ENCODE assay signal across 23 mouse cellular contexts in genomic region chr3:97078436-97078835, GRCm38 (mm10).
DNase-seq lines count a peak whose midpoint lies in the region; ATAC-seq and TF ChIP-seq lines count a peak whose summit lies in the region.
"Had no signal": no experiment of that assay in that cellular context is flagged by ENCODE, and none has a peak within 500 bp of the region (broad histone marks: within the 10 kb centered on the region; RNA-seq: fewer than 3 reads in every experiment).

No protein-coding gene starts in this region.

- H3K9me3 ChIP-seq in liver, embryonic 11.5 days (ENCODE audit: control insufficient read depth, low read length), result no peaks in the 10 kb centered on the region
- H3K9me3 ChIP-seq in E14TG2a.4 (ENCODE audit: low read length), result no peaks in the 10 kb centered on the region
- H3K9me3 ChIP-seq: embryonic facial prominence, embryonic 10.5 days; forebrain, embryonic 12.5 days; heart, embryonic 15.5 days had no signal

- no peaks in the 10 kb centered on the region for H3K36me3 ChIP-seq in liver, adult 2 months (ENCODE audit: control insufficient read depth, insufficient read depth, low read length)
- no peaks in the 10 kb centered on the region for H3K36me3 ChIP-seq in liver, embryonic 11.5 days (ENCODE audit: control insufficient read depth, insufficient read depth, low read length)
- no peaks in the 10 kb centered on the region for H3K36me3 ChIP-seq in E14TG2a.4 (ENCODE audit: insufficient read depth, low read length)
- H3K36me3 ChIP-seq: embryonic facial prominence, embryonic 10.5 days; forebrain, embryonic 12.5 days; heart, embryonic 15.5 days had no signal

- no peak overlapping the region for H3K9ac ChIP-seq in liver, adult 2 months (ENCODE audit: low read depth, low read length)
- H3K9ac ChIP-seq in liver, embryonic 11.5 days (ENCODE audit: low read depth, low read length), result no peak overlapping the region
- H3K9ac ChIP-seq: forebrain, embryonic 12.5 days; heart, embryonic 15.5 days had no signal

- no peak overlapping the region for H3K27ac ChIP-seq in liver, adult 2 months (replicated peaks; ENCODE audit: insufficient read depth, low read depth, low read length)
- H3K27ac ChIP-seq in liver, embryonic 11.5 days (ENCODE audit: low read depth, low read length), result no peak overlapping the region
- H3K27ac ChIP-seq: embryonic facial prominence, embryonic 10.5 days; forebrain, embryonic 12.5 days; gastrocnemius, adult 2 months; heart, embryonic 15.5 days; macrophage had no signal

- no peak overlapping the region for H3K4me3 ChIP-seq in liver, adult 2 months (ENCODE audit: insufficient read depth, low read depth, low read length)
- no peak overlapping the region for H3K4me3 ChIP-seq in liver, embryonic 11.5 days (ENCODE audit: low read depth, low read length)
- no peak overlapping the region for H3K4me3 ChIP-seq in E14TG2a.4 (replicated peaks; ENCODE audit: low read length)
- H3K4me3 ChIP-seq: embryonic facial prominence, embryonic 10.5 days; forebrain, embryonic 12.5 days; gastrocnemius, adult 2 months; heart, embryonic 15.5 days had no signal

- no peaks in the 10 kb centered on the region for H3K79me2 ChIP-seq in liver, adult 2 months (ENCODE audit: control insufficient read depth, insufficient read depth, low read length)

- 59% methylated on average over 4 of the region's 4 CpGs for WGBS in liver, adult 2 months
- 34% methylated on average over 4 of the region's 4 CpGs for WGBS in liver, embryonic 11.5 days

- no peak overlapping the region for H3K4me2 ChIP-seq in liver, embryonic 11.5 days
- H3K4me2 ChIP-seq: forebrain, embryonic 12.5 days; heart, embryonic 15.5 days; midbrain, embryonic 11.5 days had no signal

- no peak for ATAC-seq in liver, embryonic 11.5 days (replicated peaks; ENCODE audit: low FRiP score)
- ATAC-seq: activated CD4-positive, CD25-positive, alpha-beta regulatory T cell, adult 4 months; CD4-positive, CD25-positive, alpha-beta regulatory T cell, adult 4 months had no signal

- TF ChIP-seq POLR2A in liver, adult 2 months (IDR thresholded peaks at IDR 0.05; ENCODE audit: extremely low read depth, insufficient read depth, low read length), result no peak

- DNase-seq in embryo, embryonic 10.5 days (ENCODE audit: low spot score), result peak; percentile 19
- DNase-seq in embryo, embryonic 9.5 days (ENCODE audit: extremely low spot score), result no peak
- no peak for DNase-seq in liver, adult 2 months (ENCODE audit: extremely low read depth, low read depth, low spot score)
- no peak for DNase-seq in liver, embryonic 11.5 days (ENCODE audit: low spot score)
- peak; percentile 54 for DNase-seq in ZHBTc4 (ENCODE audit: low read depth, low spot score)
- no peak for DNase-seq in left cerebral cortex, adult 8-10 months (ENCODE audit: low spot score in 2 of 2)
- DNase-seq in spleen, adult 12 weeks (ENCODE audit: low spot score), result no peak
- DNase-seq: adrenal gland, postnatal 10 days; cerebellum, adult 11 months; cerebellum, postnatal 36 days; gastrocnemius, adult 2 months; kidney, adult 8-10 months; kidney, postnatal 4 days; lung, adult 18-20 months; right cerebral cortex, postnatal 25 days had no signal

- peak; percentile 8; the same call in 1 of the 2 replicates for TF ChIP-seq CTCF in liver, adult 2 months (IDR thresholded peaks at IDR 0.05; ENCODE audit: low read depth, low read length)
- peak; percentile 10; the same call in 1 of the 2 replicates for TF ChIP-seq CTCF in E14TG2a.4 (conservative IDR thresholded peaks at IDR 0.05; ENCODE audit: low read length)

- H3K27me3 ChIP-seq in liver, adult 2 months (ENCODE audit: control insufficient read depth, insufficient read depth, low read length), result no peaks in the 10 kb centered on the region
- H3K27me3 ChIP-seq in liver, embryonic 11.5 days (replicated peaks; ENCODE audit: control insufficient read depth, insufficient read depth, low read length), result no peaks in the 10 kb centered on the region
- H3K27me3 ChIP-seq in E14TG2a.4 (ENCODE audit: insufficient read depth, low read length), result no peaks in the 10 kb centered on the region
- H3K27me3 ChIP-seq: forebrain, embryonic 12.5 days had no signal

- peaks cover 4% of the 10 kb centered on the region; the same call in 1 of the 2 replicates for H3K4me1 ChIP-seq in liver, adult 2 months (ENCODE audit: control insufficient read depth, insufficient read depth, low read length)
- H3K4me1 ChIP-seq in liver, embryonic 11.5 days (replicated peaks; ENCODE audit: control insufficient read depth, insufficient read depth, low read length), result no peaks in the 10 kb centered on the region
- H3K4me1 ChIP-seq in E14TG2a.4 (replicated peaks; ENCODE audit: low read depth, low read length), result peaks cover 16% of the 10 kb centered on the region

Comparison
In these comparisons a context has a peak if more than half of its experiments do, and no peak if none do; other contexts are left out.
1. DNase-seq: peak in embryo, embryonic 10.5 days (single experiment) and ZHBTc4 (single experiment); none in embryo, embryonic 9.5 days (single experiment), liver, adult 2 months (single experiment), liver, embryonic 11.5 days (single experiment), left cerebral cortex, adult 8-10 months (0 of 2) and spleen, adult 12 weeks (single experiment).